In the genomic region with DNA sequence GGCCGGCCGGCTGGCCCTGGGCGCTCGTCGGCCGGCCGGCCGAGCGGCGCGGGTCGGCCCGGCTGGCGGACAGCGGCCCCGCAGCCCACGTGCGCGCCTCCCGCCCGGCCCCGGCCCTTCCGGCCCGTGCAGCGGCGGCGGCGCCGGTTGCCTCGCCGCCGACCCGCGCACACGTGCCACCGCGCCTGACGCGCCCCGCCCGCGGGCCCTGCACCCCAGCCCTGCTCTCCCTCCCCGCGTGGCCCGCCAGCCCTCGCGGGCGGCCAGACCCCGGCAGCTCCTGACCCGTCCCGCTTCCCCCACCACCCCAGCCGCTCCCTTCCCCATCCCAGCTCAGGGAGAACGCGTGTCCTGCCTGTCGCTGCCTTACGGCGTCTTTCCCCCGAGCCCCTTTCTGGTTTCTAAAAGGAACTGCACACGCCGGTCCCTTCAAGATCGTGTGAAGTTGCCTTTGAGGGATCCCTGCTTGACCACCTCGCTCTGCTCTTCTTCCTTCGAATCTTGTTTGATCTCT, we compare ENCODE assay signal across 8 mouse cellular contexts. TPM values are rescaled to one million over a fixed set of nuclear protein-coding genes. Genes with fewer than 3 reads are reported as not detected.
DNase-seq lines count a peak whose midpoint lies in the region; ATAC-seq and TF ChIP-seq lines count a peak whose summit lies in the region.

No protein-coding gene starts in this region.

- TF ChIP-seq EP300 in ES-Bruce4 (IDR thresholded peaks at IDR 0.05; ENCODE audit: insufficient read depth, low read depth, low read length): no peak

- H3K4me2 ChIP-seq in embryonic facial prominence, embryonic 15.5 days (replicated peaks): peak overlapping the region; percentile 80

- H3K27me3 ChIP-seq in ES-Bruce4 (ENCODE audit: control insufficient read depth, insufficient read depth, low read length, poor library complexity, severe bottlenecking): no peaks in the 10 kb centered on the region
- H3K27me3 ChIP-seq in embryonic facial prominence, embryonic 15.5 days: no peaks in the 10 kb centered on the region
- peaks cover 2% of the 10 kb centered on the region for H3K27me3 ChIP-seq in megakaryocyte, embryonic 14.5 days (replicated peaks)

- peak overlapping the region; percentile 22 for H3K27ac ChIP-seq in ES-Bruce4 (ENCODE audit: insufficient read depth, low read length)
- peak overlapping the region; percentile 88 for H3K27ac ChIP-seq in bone marrow, adult 2 months (ENCODE audit: control insufficient read depth, insufficient read depth, low read depth, low read length, poor library complexity)
- peak overlapping the region; percentile 89 for H3K27ac ChIP-seq in embryonic facial prominence, embryonic 15.5 days (replicated peaks)

- H3K4me1 ChIP-seq in ES-Bruce4 (ENCODE audit: control insufficient read depth, insufficient read depth, low read length): peaks cover 2% of the 10 kb centered on the region
- no peaks in the 10 kb centered on the region for H3K4me1 ChIP-seq in bone marrow, adult 2 months (ENCODE audit: control insufficient read depth, insufficient read depth, low read length)
- peaks cover 14% of the 10 kb centered on the region for H3K4me1 ChIP-seq in embryonic facial prominence, embryonic 15.5 days
- peaks cover 17% of the 10 kb centered on the region for H3K4me1 ChIP-seq in megakaryocyte, embryonic 14.5 days

- ATAC-seq in embryonic facial prominence, embryonic 15.5 days (ENCODE audit: insufficient number of reproducible peaks, low FRiP score, low TSS enrichment, low read depth): no peak

- intact Hi-C loops in heart, postnatal 25 days (cut with DNase I): loop anchor here (5.0 kb wide), 1 partner anchor 126 kb away; the partner anchor contains the start of gene Farp1

- WGBS in bone marrow, adult 2 months: 8% methylated on average over 50 of the region's 63 CpGs
- under 1% methylated on average over 63 of the region's 63 CpGs for WGBS in embryonic facial prominence, embryonic 15.5 days

- no peak for TF ChIP-seq POLR2A in ES-Bruce4 (IDR thresholded peaks at IDR 0.05; ENCODE audit: insufficient read depth, low read length)
- no peak for TF ChIP-seq POLR2A in bone marrow, adult 2 months (IDR thresholded peaks at IDR 0.05; ENCODE audit: borderline replicate concordance, control insufficient read depth, low read depth, low read length)

- peak; percentile 2 for DNase-seq in heart, postnatal 25 days (ENCODE audit: low spot score)
- DNase-seq in layer of hippocampus, postnatal 36 days: peak; percentile 17 to 18
- DNase-seq in right cerebral cortex, adult 2 months (ENCODE audit: low spot score in 2 of 2): peak; percentile 31 to 33
- DNase-seq in urinary bladder, postnatal 25 days (ENCODE audit: low spot score): peak; percentile 32

- H3K36me3 ChIP-seq in ES-Bruce4 (ENCODE audit: control insufficient read depth, insufficient read depth, low read length, poor library complexity, severe bottlenecking): peaks cover 16% of the 10 kb centered on the region
- no peaks in the 10 kb centered on the region for H3K36me3 ChIP-seq in embryonic facial prominence, embryonic 15.5 days
- no peaks in the 10 kb centered on the region for H3K36me3 ChIP-seq in megakaryocyte, embryonic 14.5 days (replicated peaks; ENCODE audit: low read length)

- no peak for TF ChIP-seq CTCF in ES-Bruce4 (IDR thresholded peaks at IDR 0.05; ENCODE audit: low read depth, low read length)
- TF ChIP-seq CTCF in bone marrow, adult 2 months (IDR thresholded peaks at IDR 0.05; ENCODE audit: control insufficient read depth, insufficient read depth, low read length): no peak

- H3K9ac ChIP-seq in ES-Bruce4 (ENCODE audit: low read depth, poor library complexity, severe bottlenecking): peak overlapping the region; percentile 100
- H3K9ac ChIP-seq in embryonic facial prominence, embryonic 15.5 days: peak overlapping the region; percentile 87

- no peaks in the 10 kb centered on the region for H3K9me3 ChIP-seq in ES-Bruce4 (replicated peaks; ENCODE audit: control insufficient read depth, insufficient read depth, low read length, poor library complexity, severe bottlenecking)
- H3K9me3 ChIP-seq in embryonic facial prominence, embryonic 15.5 days (replicated peaks): no peaks in the 10 kb centered on the region
- no peaks in the 10 kb centered on the region for H3K9me3 ChIP-seq in megakaryocyte, embryonic 14.5 days

- peak overlapping the region; percentile 91 for H3K4me3 ChIP-seq in ES-Bruce4 (ENCODE audit: low read depth, low read length)
- peak overlapping the region; percentile 84 for H3K4me3 ChIP-seq in bone marrow, adult 2 months (replicated peaks; ENCODE audit: control insufficient read depth, low read depth, low read length)
- peak overlapping the region; percentile 86 for H3K4me3 ChIP-seq in embryonic facial prominence, embryonic 15.5 days (replicated peaks)
- H3K4me3 ChIP-seq in megakaryocyte, embryonic 14.5 days (replicated peaks): peak overlapping the region; percentile 93

RNA-seq across cellular contexts. Expression of gene Ipo5, which starts 0.4 kb away (rescaled TPM):
- 440 and 468 TPM in 2 replicates for polyA plus RNA-seq in ES-Bruce4 (2011; ENCODE audit: insufficient read depth, insufficient read length, low read depth, missing spikeins)
- 23.6 and 44.9 TPM in 2 replicates for polyA plus RNA-seq in bone marrow, adult 2 months (2011; ENCODE audit: insufficient read depth, insufficient read length, low replicate concordance, missing spikeins)
- polyA plus RNA-seq in embryonic facial prominence, embryonic 15.5 days (2015; fragmentation: Nextera tagmentation; extraction: Ambion mirVana): 70.7 and 73.8 TPM in 2 replicates
- 100 to 1,000 TPM in 1 of 2 experiments, 10 to 100 TPM in 1; 96.3 to 101 TPM for total RNA-seq in heart, postnatal 25 days (2021)
- 100 to 1,000 TPM in 1 of 2 experiments, 10 to 100 TPM in 1; 96.0 to 101 TPM for total RNA-seq in layer of hippocampus, postnatal 36 days (2021)
- polyA plus RNA-seq in megakaryocyte, embryonic 14.5 days (2012; ENCODE audit: insufficient read depth, low replicate concordance): 1.6 and 2.1 TPM in 2 replicates

Comparison
In these comparisons a context has a peak if more than half of its experiments do, and no peak if none do; other contexts are left out.
1. H3K27ac ChIP-seq: peak in every context shown above with its lines; median percentile 89 in embryonic facial prominence, embryonic 15.5 days; 88 in bone marrow, adult 2 months; 22 in ES-Bruce4.